18 mouse cellular contexts compared by ENCODE assay signal in genomic region chr17:14426481-14426880, GRCm38 (mm10).
"Had no signal": no experiment of that assay in that cellular context is flagged by ENCODE, and none has a peak within 500 bp of the region (broad histone marks: within the 10 kb centered on the region; RNA-seq: fewer than 3 reads in every experiment).

No protein-coding gene starts in this region.

- H3K4me3 ChIP-seq: layer of hippocampus, adult 2 months; liver, embryonic 15.5 days; megakaryocyte, embryonic 14.5 days; midbrain, embryonic 15.5 days; neural tube, embryonic 12.5 days; stomach, embryonic 15.5 days had no signal

- H3K4me2 ChIP-seq: liver, embryonic 11.5 days; liver, embryonic 15.5 days; midbrain, embryonic 11.5 days; midbrain, embryonic 15.5 days; neural tube, embryonic 12.5 days; stomach, embryonic 15.5 days had no signal

- H3K36me3 ChIP-seq: liver, embryonic 15.5 days; midbrain, embryonic 15.5 days; neural tube, embryonic 12.5 days; stomach, embryonic 15.5 days had no signal

- H3K27ac ChIP-seq: layer of hippocampus, adult 2 months; liver, embryonic 15.5 days; macrophage; midbrain, embryonic 15.5 days; neural tube, embryonic 12.5 days; stomach, embryonic 15.5 days had no signal

- H3K4me1 ChIP-seq: liver, embryonic 15.5 days; megakaryocyte, embryonic 14.5 days; midbrain, embryonic 15.5 days; neural tube, embryonic 12.5 days; stomach, embryonic 15.5 days had no signal

- ATAC-seq: midbrain, embryonic 15.5 days had no signal

- DNase-seq: kidney, adult 11 months; kidney, adult 9 months; kidney, postnatal 10 days; kidney, postnatal 4 days; lung, adult 2 months; lung, postnatal 10 days; spleen, adult 18-20 months; thymus, adult 2 months; thymus, postnatal 25 days had no signal

- H3K9me3 ChIP-seq: liver, embryonic 15.5 days; midbrain, embryonic 15.5 days; neural tube, embryonic 12.5 days; stomach, embryonic 15.5 days had no signal

- H3K9ac ChIP-seq: liver, embryonic 15.5 days; midbrain, embryonic 15.5 days; neural tube, embryonic 12.5 days; stomach, embryonic 15.5 days had no signal

- H3K27me3 ChIP-seq: liver, embryonic 15.5 days; megakaryocyte, embryonic 14.5 days; midbrain, embryonic 15.5 days; neural tube, embryonic 12.5 days; stomach, embryonic 15.5 days had no signal
